In genomic region chr5:136016014-136016876, GRCm38 (mm10) we compare ENCODE assay signal across 9 mouse cellular contexts. TPM values are rescaled to one million over a fixed set of nuclear protein-coding genes. Genes with fewer than 3 reads are reported as not detected.
DNase-seq lines count a peak whose midpoint lies in the region; ATAC-seq lines count a peak whose summit lies in the region.
"Had no signal": no experiment of that assay in that cellular context is flagged by ENCODE, and none has a peak within 500 bp of the region (broad histone marks: within the 10 kb centered on the region; RNA-seq: fewer than 3 reads in every experiment).

No protein-coding gene starts in this region.

- H3K36me3 ChIP-seq in hindbrain, embryonic 14.5 days (replicated peaks; ENCODE audit: control insufficient read depth, insufficient read depth) = peaks cover 30% of the 10 kb centered on the region
- peaks cover 73% of the 10 kb centered on the region for H3K36me3 ChIP-seq in hindbrain, embryonic 10.5 days
- peaks cover 17% of the 10 kb centered on the region for H3K36me3 ChIP-seq in forebrain, embryonic 15.5 days

- H3K4me3 ChIP-seq in hindbrain, embryonic 14.5 days (replicated peaks; ENCODE audit: low read length) = no peak overlapping the region
- no peak overlapping the region for H3K4me3 ChIP-seq in hindbrain, embryonic 10.5 days
- H3K4me3 ChIP-seq in forebrain, embryonic 15.5 days = no peak overlapping the region

- H3K27ac ChIP-seq in hindbrain, embryonic 14.5 days = no peak overlapping the region
- H3K27ac ChIP-seq in hindbrain, embryonic 10.5 days = no peak overlapping the region
- peak overlapping the region; percentile 68 for H3K27ac ChIP-seq in forebrain, embryonic 15.5 days (replicated peaks)

- intact Hi-C loops in left cerebral cortex, postnatal 10 days (cut with DNase I) = no loop called here

- no peaks in the 10 kb centered on the region for H3K27me3 ChIP-seq in hindbrain, embryonic 14.5 days (ENCODE audit: control insufficient read depth, insufficient read depth, low read length)
- no peaks in the 10 kb centered on the region for H3K27me3 ChIP-seq in hindbrain, embryonic 10.5 days (ENCODE audit: insufficient read depth, poor library complexity, severe bottlenecking)
- H3K27me3 ChIP-seq in forebrain, embryonic 15.5 days = no peaks in the 10 kb centered on the region

- H3K9ac ChIP-seq in hindbrain, embryonic 14.5 days = no peak overlapping the region
- no peak overlapping the region for H3K9ac ChIP-seq in forebrain, embryonic 15.5 days (replicated peaks)

- no peaks in the 10 kb centered on the region for H3K9me3 ChIP-seq in hindbrain, embryonic 14.5 days (ENCODE audit: control insufficient read depth, low read length)
- H3K9me3 ChIP-seq in hindbrain, embryonic 10.5 days = no peaks in the 10 kb centered on the region
- no peaks in the 10 kb centered on the region for H3K9me3 ChIP-seq in forebrain, embryonic 15.5 days

- ATAC-seq in hindbrain, embryonic 14.5 days (ENCODE audit: low FRiP score) = no peak
- ATAC-seq in forebrain, embryonic 15.5 days (replicated peaks) = no peak
- no peak for ATAC-seq in cerebellum, adult (ENCODE audit: insufficient number of reproducible peaks, low FRiP score, low TSS enrichment)

- H3K4me1 ChIP-seq in hindbrain, embryonic 14.5 days (replicated peaks; ENCODE audit: control insufficient read depth, insufficient read depth, low read length) = no peaks in the 10 kb centered on the region; the same call in 1 of the 2 replicates
- H3K4me1 ChIP-seq in hindbrain, embryonic 10.5 days (replicated peaks) = 0 out of 2 replicates have a peak, but pooled peaks cover 2% of the 10 kb centered on the region
- H3K4me1 ChIP-seq in forebrain, embryonic 15.5 days = peaks cover 26% of the 10 kb centered on the region

- 71% methylated on average over 10 of the region's 10 CpGs for WGBS in hindbrain, embryonic 14.5 days
- WGBS in hindbrain, embryonic 10.5 days = 84% methylated on average over 10 of the region's 10 CpGs
- 41% methylated on average over 10 of the region's 10 CpGs for WGBS in forebrain, embryonic 15.5 days

- peak; percentile 30 for DNase-seq in hindbrain, embryonic 14.5 days (ENCODE audit: low spot score)
- DNase-seq in hindbrain, embryonic 10.5 days (ENCODE audit: low spot score) = no peak
- peak; percentile 41 for DNase-seq in Muller cell, postnatal 12 days (ENCODE audit: inconsistent ontology term)
- peak; percentile 64 to 75 for DNase-seq in kidney, postnatal 36 days
- DNase-seq in layer of hippocampus, adult 9-11 months = no peak
- no peak for DNase-seq in left cerebral cortex, postnatal 10 days (ENCODE audit: extremely low spot score in 1 of 2, low spot score in 2 of 2)

- H3K4me2 ChIP-seq in hindbrain, embryonic 14.5 days (replicated peaks) = no peak overlapping the region
- no peak overlapping the region for H3K4me2 ChIP-seq in forebrain, embryonic 15.5 days (replicated peaks)

RNA-seq across cellular contexts. Expression of gene Dtx2, which starts 21.6 kb away (rescaled TPM):
- polyA plus RNA-seq in hindbrain, embryonic 14.5 days (2014; fragmentation: Nextera tagmentation; extraction: Ambion mirVana) = 23.1 and 24.2 TPM in 2 replicates
- 34.8 and 38.1 TPM in 2 replicates for polyA plus RNA-seq in hindbrain, embryonic 10.5 days (2016; fragmentation: Nextera tagmentation; extraction: Ambion mirVana)
- polyA plus RNA-seq in forebrain, embryonic 15.5 days (2015; fragmentation: Nextera tagmentation; extraction: Ambion mirVana) = 26.6 and 27.6 TPM in 2 replicates
- total RNA-seq in left cerebral cortex, postnatal 10 days (2021) = 1 to 10 TPM; 9.3 to 9.4 TPM

RNA-seq across cellular contexts. Expression of gene Upk3b, which starts 22.1 kb away (rescaled TPM):
- polyA plus RNA-seq in hindbrain, embryonic 14.5 days (2014; fragmentation: Nextera tagmentation; extraction: Ambion mirVana) = not detected in 2 replicates
- 0.09 and 0.26 TPM in 2 replicates for polyA plus RNA-seq in hindbrain, embryonic 10.5 days (2016; fragmentation: Nextera tagmentation; extraction: Ambion mirVana)
- not detected in 2 replicates for polyA plus RNA-seq in forebrain, embryonic 15.5 days (2015; fragmentation: Nextera tagmentation; extraction: Ambion mirVana)
- not detected for total RNA-seq in left cerebral cortex, postnatal 10 days (2021)
- total RNA-seq: neutrophil, adult 5-6 weeks had no signal

RNA-seq across cellular contexts. Expression of gene Zp3, which starts 36.3 kb away (rescaled TPM):
- not detected in 2 replicates for polyA plus RNA-seq in hindbrain, embryonic 14.5 days (2014; fragmentation: Nextera tagmentation; extraction: Ambion mirVana)
- polyA plus RNA-seq in hindbrain, embryonic 10.5 days (2016; fragmentation: Nextera tagmentation; extraction: Ambion mirVana) = not detected in 2 replicates
- polyA plus RNA-seq in forebrain, embryonic 15.5 days (2015; fragmentation: Nextera tagmentation; extraction: Ambion mirVana) = not detected in 2 replicates
- total RNA-seq in left cerebral cortex, postnatal 10 days (2021) = not detected
- total RNA-seq: neutrophil, adult 5-6 weeks had no signal

RNA-seq across cellular contexts. Expression of gene Upk3bl, which starts 38.0 kb away (rescaled TPM):
- not detected in 2 replicates for polyA plus RNA-seq in hindbrain, embryonic 14.5 days (2014; fragmentation: Nextera tagmentation; extraction: Ambion mirVana)
- polyA plus RNA-seq in hindbrain, embryonic 10.5 days (2016; fragmentation: Nextera tagmentation; extraction: Ambion mirVana) = 1.1 and 1.8 TPM in 2 replicates
- polyA plus RNA-seq in forebrain, embryonic 15.5 days (2015; fragmentation: Nextera tagmentation; extraction: Ambion mirVana) = not detected in 2 replicates
- total RNA-seq in left cerebral cortex, postnatal 10 days (2021) = not detected

RNA-seq across cellular contexts. Expression of gene Ssc4d, which starts 41.9 kb away (rescaled TPM):
- 1.5 TPM in 2 replicates for polyA plus RNA-seq in hindbrain, embryonic 14.5 days (2014; fragmentation: Nextera tagmentation; extraction: Ambion mirVana)
- 1.3 and 1.6 TPM in 2 replicates for polyA plus RNA-seq in hindbrain, embryonic 10.5 days (2016; fragmentation: Nextera tagmentation; extraction: Ambion mirVana)
- polyA plus RNA-seq in forebrain, embryonic 15.5 days (2015; fragmentation: Nextera tagmentation; extraction: Ambion mirVana) = 0.87 and 1.2 TPM in 2 replicates
- total RNA-seq in left cerebral cortex, postnatal 10 days (2021) = 1 to 10 TPM; 1.7 to 4.0 TPM

Comparison
In these comparisons a context has a peak if more than half of its experiments do, and no peak if none do; other contexts are left out.
1. DNase-seq: peak in hindbrain, embryonic 14.5 days (single experiment), Muller cell, postnatal 12 days (single experiment) and kidney, postnatal 36 days (2 of 2); none in hindbrain, embryonic 10.5 days (single experiment), layer of hippocampus, adult 9-11 months (single experiment) and left cerebral cortex, postnatal 10 days (0 of 2).